Mouse (Mus musculus): ENCODE data around the gene Sult6b2. TPM values are rescaled to one million over a fixed set of nuclear protein-coding genes. Genes with fewer than 3 reads are reported as not detected.

The Sult6b2 gene
- polyA plus RNA-seq (2015; fragmentation: Nextera tagmentation; extraction: Ambion mirVana): 0.10 and 0.19 TPM in 2 replicates

DNA sequence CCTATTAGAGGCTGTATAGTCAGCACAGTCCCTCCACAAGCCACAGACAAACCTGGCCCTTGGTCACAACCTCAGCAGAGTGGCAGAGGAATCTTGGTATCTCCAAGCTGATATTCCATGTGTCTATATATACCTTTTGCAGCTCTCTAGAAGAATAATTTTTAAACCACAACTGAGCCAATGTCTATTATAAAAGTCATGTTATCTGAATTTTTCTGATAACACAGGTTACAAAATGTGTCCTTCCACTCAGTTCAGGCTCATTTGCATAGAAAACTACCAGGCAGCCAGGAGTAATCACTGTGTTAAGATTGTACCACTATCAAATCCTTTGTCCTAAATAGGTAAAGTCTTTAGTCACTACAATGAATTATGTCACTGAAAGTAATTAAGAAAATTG lies at the start of gene Sult6b2:
Gene Sult6b2 (minus strand): TSS at position 101 of the 400 bp plus-strand sequence.
- H3K27me3 ChIP-seq (replicated peaks; ENCODE audit: control insufficient read depth, insufficient read depth, low read length): no peaks in the 10 kb centered on the region
- no peaks in the 10 kb centered on the region for H3K4me1 ChIP-seq (ENCODE audit: control insufficient read depth, insufficient read depth, low read depth, low read length)
- no peak within 1 kb of the TSS for H3K4me3 ChIP-seq (ENCODE audit: low read length)
- no peaks in the 10 kb centered on the region for H3K36me3 ChIP-seq (ENCODE audit: control insufficient read depth, insufficient read depth, low read length)
- H3K27ac ChIP-seq (ENCODE audit: low read depth, low read length): no peak within 1 kb of the TSS
- no peak within 1 kb of the TSS for H3K9ac ChIP-seq (ENCODE audit: low read depth, low read length)
- no peak within 1 kb of the TSS for H3K4me2 ChIP-seq (ENCODE audit: low read length)
- H3K9me3 ChIP-seq (ENCODE audit: control insufficient read depth, low read length): no peaks in the 10 kb centered on the region
- no peak for ATAC-seq

DNA sequence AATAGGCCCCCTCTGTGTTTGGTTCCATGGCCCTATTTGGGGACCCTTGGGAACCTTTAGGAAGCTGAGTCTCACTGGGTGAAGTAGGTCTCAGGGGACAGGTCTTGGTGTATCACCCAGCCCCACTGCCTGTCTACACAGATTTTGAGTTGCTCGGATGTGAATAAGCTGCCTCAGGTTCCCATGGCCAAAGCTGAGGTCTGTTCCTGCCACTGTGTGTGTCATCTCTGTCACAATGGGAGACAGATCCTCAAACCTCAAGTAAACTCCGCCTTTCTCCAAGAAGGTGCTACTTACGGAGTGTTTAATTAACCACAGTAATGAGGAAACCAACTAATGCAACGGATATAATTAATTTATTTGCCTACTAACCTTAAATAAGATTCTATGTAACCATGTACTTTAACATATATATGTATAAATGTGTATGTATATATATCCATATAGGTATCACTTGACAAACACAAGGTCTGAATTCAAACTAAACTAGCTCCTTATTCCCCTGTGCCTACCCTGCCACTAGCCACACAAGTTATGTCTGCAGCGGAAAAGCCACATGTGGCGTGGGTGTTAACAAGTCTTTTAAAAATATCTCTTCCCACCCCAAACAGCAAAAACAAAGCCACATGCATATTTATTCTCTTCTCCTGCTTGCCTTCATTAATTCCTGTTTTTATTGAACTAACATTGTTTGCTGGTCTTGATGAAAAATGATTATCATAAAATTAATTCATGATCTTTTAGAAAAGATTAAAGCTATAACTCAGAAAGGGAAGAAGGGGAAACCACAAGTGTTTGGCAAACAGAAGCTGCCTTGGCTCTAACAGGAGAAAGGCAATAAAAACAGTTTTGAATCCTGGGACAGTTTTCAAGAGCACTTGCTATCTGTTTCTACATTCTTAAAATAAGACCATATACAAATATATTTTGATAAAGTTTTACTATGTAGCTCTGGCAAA lies 48.4 kb upstream of the Sult6b2 start:
- no peak overlapping the region for H3K4me3 ChIP-seq (ENCODE audit: low read length)
- WGBS: 83% methylated on average over 6 of the region's 6 CpGs
- no peaks in the 10 kb centered on the region for H3K36me3 ChIP-seq (ENCODE audit: control insufficient read depth, insufficient read depth, low read length)
- no peak overlapping the region for H3K9ac ChIP-seq (ENCODE audit: low read depth, low read length)
- H3K4me1 ChIP-seq (ENCODE audit: control insufficient read depth, insufficient read depth, low read depth, low read length): no peaks in the 10 kb centered on the region
- no peaks in the 10 kb centered on the region for H3K9me3 ChIP-seq (ENCODE audit: control insufficient read depth, low read length)
- ATAC-seq: no peak
- H3K4me2 ChIP-seq (ENCODE audit: low read length): no peak overlapping the region
- no peak overlapping the region for H3K27ac ChIP-seq (ENCODE audit: low read depth, low read length)
- H3K27me3 ChIP-seq (replicated peaks; ENCODE audit: control insufficient read depth, insufficient read depth, low read length): no peaks in the 10 kb centered on the region

DNA sequence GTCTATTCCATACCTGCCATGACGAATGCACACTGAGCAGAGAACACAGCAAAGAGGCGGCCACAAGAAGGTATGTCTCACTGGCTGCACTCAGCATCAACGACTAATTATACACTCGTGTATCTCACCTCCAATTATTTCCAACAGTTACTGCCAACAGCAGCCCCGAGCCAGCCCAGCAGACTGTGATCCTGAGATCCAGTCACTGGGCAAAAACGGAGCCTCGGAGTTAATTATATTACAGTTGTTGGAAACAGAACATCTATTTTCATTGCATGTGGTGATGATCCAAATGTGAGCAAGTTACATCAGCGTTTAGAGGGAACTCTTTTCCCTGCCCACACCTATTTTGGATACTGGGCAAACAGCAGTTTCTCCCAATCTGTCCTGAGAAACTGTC lies 46.1 kb upstream of the Sult6b2 start:
- no peak; the same call in 1 of the 2 replicates for ATAC-seq
- H3K4me1 ChIP-seq (ENCODE audit: control insufficient read depth, insufficient read depth, low read depth, low read length): no peaks in the 10 kb centered on the region
- H3K27ac ChIP-seq (ENCODE audit: low read depth, low read length): no peak overlapping the region
- no peaks in the 10 kb centered on the region for H3K9me3 ChIP-seq (ENCODE audit: control insufficient read depth, low read length)
- H3K27me3 ChIP-seq (replicated peaks; ENCODE audit: control insufficient read depth, insufficient read depth, low read length): no peaks in the 10 kb centered on the region
- H3K36me3 ChIP-seq (ENCODE audit: control insufficient read depth, insufficient read depth, low read length): no peaks in the 10 kb centered on the region
- H3K4me3 ChIP-seq (ENCODE audit: low read length): no peak overlapping the region
- WGBS: 63% methylated on average over 8 of the region's 8 CpGs
- H3K4me2 ChIP-seq (ENCODE audit: low read length): no peak overlapping the region
- no peak overlapping the region for H3K9ac ChIP-seq (ENCODE audit: low read depth, low read length)

DNA sequence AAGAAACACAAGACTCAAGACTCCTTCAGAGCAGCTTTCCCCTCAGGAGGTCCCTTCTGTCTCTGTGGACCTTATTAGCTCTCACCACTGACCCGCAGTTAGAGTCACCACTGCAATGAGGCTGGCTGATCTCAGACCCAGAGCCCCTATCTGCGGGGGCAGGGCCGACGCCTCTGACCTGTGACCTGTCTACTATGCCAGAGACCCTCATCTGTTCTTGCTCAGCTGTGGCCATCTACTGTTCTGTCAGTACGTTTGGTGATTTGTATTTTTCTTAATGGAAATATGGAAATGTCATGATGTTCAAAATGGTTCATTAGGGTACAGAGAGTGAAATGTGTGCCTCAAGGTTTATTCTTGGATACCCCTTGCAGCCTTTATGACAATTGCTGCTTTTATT lies 45.0 kb upstream of the Sult6b2 start:
- Histone ChIP-seq H3K27me3 (replicated peaks; ENCODE audit: control insufficient read depth, insufficient read depth, low read length) (no peaks in the 10 kb centered on the region), H3K9ac (ENCODE audit: low read depth, low read length) (no peak overlapping the region), H3K9me3 (ENCODE audit: control insufficient read depth, low read length) (no peaks in the 10 kb centered on the region), H3K4me2 (ENCODE audit: low read length) (no peak overlapping the region), H3K4me3 (ENCODE audit: low read length) (no peak overlapping the region), H3K27ac (ENCODE audit: low read depth, low read length) (no peak overlapping the region), H3K36me3 (ENCODE audit: control insufficient read depth, insufficient read depth, low read length) (no peaks in the 10 kb centered on the region), H3K4me1 (ENCODE audit: control insufficient read depth, insufficient read depth, low read depth, low read length) (no peaks in the 10 kb centered on the region)
- WGBS: 63% methylated on average over 5 of the region's 5 CpGs
- ATAC-seq: no peak

DNA sequence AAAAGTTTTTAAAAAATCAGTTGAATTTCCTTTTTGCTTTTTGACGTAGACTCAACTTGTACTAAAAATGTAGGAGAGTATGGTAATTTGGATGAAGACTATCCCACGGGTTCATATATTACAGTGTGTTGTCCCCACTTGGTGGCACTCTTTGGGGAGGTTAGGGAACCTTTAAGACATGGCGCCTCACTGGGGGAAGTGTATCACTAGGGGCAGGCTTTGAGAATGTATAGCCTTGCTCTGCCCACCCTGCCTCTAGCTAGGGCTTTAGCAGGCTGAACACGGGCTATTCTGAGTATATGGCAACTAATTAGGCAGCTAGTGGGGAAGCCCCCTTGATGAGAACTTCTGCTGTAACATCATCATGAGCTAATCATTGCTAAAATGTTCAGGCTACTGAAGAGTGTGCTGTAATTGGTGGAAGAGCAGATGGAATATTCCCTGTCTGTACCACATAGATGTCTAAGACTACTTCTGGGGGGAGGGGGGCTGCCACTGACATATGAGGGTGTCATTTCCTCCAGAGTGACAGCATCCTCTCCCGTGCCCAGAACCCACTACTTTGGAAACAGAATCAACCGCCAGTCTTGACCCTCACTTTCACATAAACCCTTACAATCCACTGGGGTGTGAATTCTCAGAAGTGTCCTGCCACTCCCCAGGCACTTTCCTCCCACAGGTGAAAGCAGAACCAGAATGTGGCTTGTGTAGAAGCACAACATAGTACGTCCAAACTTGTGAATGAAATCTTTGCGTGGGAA lies 43.8 kb upstream of the Sult6b2 start:
- ATAC-seq: no peak
- whole genome bisulfite sequencing: 85% methylated on average over 8 of the region's 8 CpGs

DNA sequence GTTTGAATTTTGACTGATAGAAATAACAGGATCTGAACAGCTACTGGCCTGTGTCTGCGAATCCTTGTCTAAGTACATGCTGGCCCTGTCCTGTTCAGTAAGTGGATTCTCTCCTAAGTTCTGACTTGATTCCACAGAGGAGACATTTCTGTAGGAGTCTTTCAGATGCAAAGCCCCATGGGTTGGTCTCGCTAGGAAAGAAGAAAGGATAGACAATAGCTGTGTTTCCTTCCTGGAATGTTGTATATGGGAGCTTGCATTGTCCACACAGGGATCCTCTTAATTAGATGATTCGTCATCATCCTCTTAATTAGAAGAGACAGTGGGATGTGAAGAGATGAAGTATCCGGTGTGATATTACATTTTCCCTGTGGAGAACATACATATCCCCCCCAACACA lies 42.6 kb upstream of the Sult6b2 start:
- WGBS: 75% methylated on average over 4 of the region's 4 CpGs
- H3K9ac ChIP-seq (ENCODE audit: low read depth, low read length): no peak overlapping the region
- no peak overlapping the region for H3K27ac ChIP-seq (ENCODE audit: low read depth, low read length)
- H3K4me2 ChIP-seq (ENCODE audit: low read length): no peak overlapping the region
- no peaks in the 10 kb centered on the region for H3K27me3 ChIP-seq (replicated peaks; ENCODE audit: control insufficient read depth, insufficient read depth, low read length)
- H3K4me1 ChIP-seq (ENCODE audit: control insufficient read depth, insufficient read depth, low read depth, low read length): no peaks in the 10 kb centered on the region
- H3K36me3 ChIP-seq (ENCODE audit: control insufficient read depth, insufficient read depth, low read length): no peaks in the 10 kb centered on the region
- ATAC-seq: no peak
- no peak overlapping the region for H3K4me3 ChIP-seq (ENCODE audit: low read length)
- no peaks in the 10 kb centered on the region for H3K9me3 ChIP-seq (ENCODE audit: control insufficient read depth, low read length)

More for the DNA sequence above, 43.8 kb upstream of the Sult6b2 start:
- no peak overlapping the region for H3K9ac ChIP-seq (ENCODE audit: low read depth, low read length)
- no peaks in the 10 kb centered on the region for H3K36me3 ChIP-seq (ENCODE audit: control insufficient read depth, insufficient read depth, low read length)
- H3K4me2 ChIP-seq (ENCODE audit: low read length): no peak overlapping the region
- no peaks in the 10 kb centered on the region for H3K9me3 ChIP-seq (ENCODE audit: control insufficient read depth, low read length)
- no peaks in the 10 kb centered on the region for H3K4me1 ChIP-seq (ENCODE audit: control insufficient read depth, insufficient read depth, low read depth, low read length)
- H3K4me3 ChIP-seq (ENCODE audit: low read length): no peak overlapping the region
- no peaks in the 10 kb centered on the region for H3K27me3 ChIP-seq (replicated peaks; ENCODE audit: control insufficient read depth, insufficient read depth, low read length)
- no peak overlapping the region for H3K27ac ChIP-seq (ENCODE audit: low read depth, low read length)

DNA sequence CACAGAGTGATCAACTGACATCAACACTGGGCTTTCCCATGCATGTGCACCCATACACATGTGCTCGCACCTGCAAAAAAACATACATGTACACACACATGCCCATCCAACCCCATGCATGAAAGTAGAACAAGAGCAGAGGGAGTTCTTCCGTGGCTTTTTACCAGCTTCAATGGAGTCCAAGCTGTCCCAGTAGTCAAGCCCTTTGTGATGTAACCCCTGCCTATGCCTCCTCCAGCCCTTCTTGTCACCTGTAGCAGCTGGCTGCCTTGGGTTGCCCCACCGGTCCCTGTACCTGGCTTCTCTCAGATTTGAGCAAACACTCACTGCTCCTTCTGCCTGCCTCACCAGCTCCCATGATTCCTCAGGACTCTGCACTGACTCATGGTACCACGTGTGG lies 40.8 kb upstream of the Sult6b2 start:
- ATAC-seq: no peak

DNA sequence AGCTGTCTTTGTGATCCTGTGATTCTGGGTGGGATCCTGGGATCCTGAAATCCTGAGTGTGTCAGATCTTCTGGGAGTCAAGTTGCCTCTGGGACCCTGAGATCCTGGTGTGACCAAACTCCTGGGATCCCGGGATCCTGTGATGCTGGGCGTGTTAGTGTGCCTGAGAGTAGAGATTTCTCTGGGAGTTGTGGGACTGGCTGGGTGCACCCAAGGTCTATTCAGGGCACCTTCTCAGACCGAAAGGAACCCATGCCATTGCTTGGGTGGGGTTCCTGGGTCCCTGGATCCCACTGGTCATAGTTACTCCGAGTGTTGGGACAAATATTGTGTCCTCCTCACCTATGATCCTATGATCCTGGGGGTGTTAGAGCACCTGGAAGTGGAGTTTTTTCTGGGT lies 39.8 kb upstream of the Sult6b2 start:
- no peak for ATAC-seq
- WGBS: 95% methylated on average over 4 of the region's 4 CpGs
- H3K9ac ChIP-seq (ENCODE audit: low read depth, low read length): no peak overlapping the region
- no peak overlapping the region for H3K4me2 ChIP-seq (ENCODE audit: low read length)
- H3K27me3 ChIP-seq (replicated peaks; ENCODE audit: control insufficient read depth, insufficient read depth, low read length): no peaks in the 10 kb centered on the region
- H3K36me3 ChIP-seq (ENCODE audit: control insufficient read depth, insufficient read depth, low read length): no peaks in the 10 kb centered on the region
- no peak overlapping the region for H3K4me3 ChIP-seq (ENCODE audit: low read length)
- H3K4me1 ChIP-seq (ENCODE audit: control insufficient read depth, insufficient read depth, low read depth, low read length): no peaks in the 10 kb centered on the region
- no peaks in the 10 kb centered on the region for H3K9me3 ChIP-seq (ENCODE audit: control insufficient read depth, low read length)
- H3K27ac ChIP-seq (ENCODE audit: low read depth, low read length): no peak overlapping the region

More for the DNA sequence above, 40.8 kb upstream of the Sult6b2 start:
- no peak overlapping the region for H3K4me2 ChIP-seq (ENCODE audit: low read length)
- no peaks in the 10 kb centered on the region for H3K4me1 ChIP-seq (ENCODE audit: control insufficient read depth, insufficient read depth, low read depth, low read length)
- H3K27ac ChIP-seq (ENCODE audit: low read depth, low read length): no peak overlapping the region
- no peaks in the 10 kb centered on the region for H3K27me3 ChIP-seq (replicated peaks; ENCODE audit: control insufficient read depth, insufficient read depth, low read length)
- 84% methylated on average over 4 of the region's 4 CpGs for WGBS
- no peaks in the 10 kb centered on the region for H3K9me3 ChIP-seq (ENCODE audit: control insufficient read depth, low read length)
- no peaks in the 10 kb centered on the region for H3K36me3 ChIP-seq (ENCODE audit: control insufficient read depth, insufficient read depth, low read length)
- H3K4me3 ChIP-seq (ENCODE audit: low read length): no peak overlapping the region
- H3K9ac ChIP-seq (ENCODE audit: low read depth, low read length): no peak overlapping the region

DNA sequence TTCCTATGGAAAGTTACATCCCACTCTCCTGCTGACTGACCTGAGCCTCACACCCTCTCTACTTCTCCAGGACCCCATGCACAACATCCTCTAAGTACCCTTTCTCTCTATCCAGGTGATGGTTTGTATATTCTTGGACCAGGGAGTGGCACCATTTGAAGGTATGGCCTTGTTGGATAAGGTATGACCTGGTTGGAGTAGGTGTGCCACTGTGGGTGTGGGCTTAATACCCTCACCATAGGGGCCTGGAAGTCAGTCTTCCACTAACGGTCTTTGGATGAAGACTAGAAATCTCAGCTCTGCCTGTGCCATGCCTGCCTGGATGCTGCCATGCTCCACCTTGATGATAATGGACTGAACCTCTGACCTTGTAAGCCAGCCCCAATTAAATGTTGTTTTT lies 34.2 kb upstream of the Sult6b2 start:
- Histone ChIP-seq H3K9ac (ENCODE audit: low read depth, low read length) (no peak overlapping the region), H3K27me3 (replicated peaks; ENCODE audit: control insufficient read depth, insufficient read depth, low read length) (no peaks in the 10 kb centered on the region), H3K4me1 (ENCODE audit: control insufficient read depth, insufficient read depth, low read depth, low read length) (no peaks in the 10 kb centered on the region), H3K4me2 (ENCODE audit: low read length) (no peak overlapping the region), H3K27ac (ENCODE audit: low read depth, low read length) (no peak overlapping the region), H3K4me3 (ENCODE audit: low read length) (no peak overlapping the region), H3K36me3 (ENCODE audit: control insufficient read depth, insufficient read depth, low read length) (no peaks in the 10 kb centered on the region), H3K9me3 (ENCODE audit: control insufficient read depth, low read length) (no peaks in the 10 kb centered on the region)
- no peak for ATAC-seq
- WGBS: 93% methylated on average over 1 of the region's 1 CpGs
